Mouse (Mus musculus) ES-E14 (cell line): ENCODE data around the gene Fbxl15.

Experiments used
- CHD2 ChIP-seq: IDR thresholded peaks from 2 replicates; pipeline ENCODE4 v1.6.1; 2014; ENCODE audit warnings: mild to moderate bottlenecking, low read depth, low read length, inconsistent platforms
- ZNF384 ChIP-seq: IDR thresholded peaks from 2 replicates; pipeline ENCODE4 v1.6.1; 2012; ENCODE audit warnings: low read depth, low read length, inconsistent platforms

GRCm38 (mm10) chr19:46332721-46333339 is 4.8 kb downstream of the Fbxl15 start:
- no peak for TF ChIP-seq ZNF384
- no peak for TF ChIP-seq CHD2
